Mouse (Mus musculus) left cerebral cortex, postnatal 36 days (tissue): ENCODE data around the gene 2410004P03Rik. TPM values are rescaled to one million over a fixed set of nuclear protein-coding genes. Genes with fewer than 3 reads are reported as not detected.

ENCODE experiments used
- DNase-seq, 2 experiments: peaks; one replicate each; pipeline ENCODE4 v3.0.0; 2021 to 2022; ENCODE audit warnings: low spot score in 2 of 2, mixed read lengths in 1 of 2
- intact Hi-C: fragments of 180-260 bp; cut with DNase I; formaldehyde crosslinking; loops from one replicate; pipeline ENCODE4 v1.15.1; 2025
- total RNA-seq, 2 experiments: library from RNA; stranded (reverse); gene quantifications; 2 replicates each; pipeline ENCODE4 v1.2.3; 2021

2410004P03Rik gene
- total RNA-seq, result under 1 TPM; 0.34 to 0.89 TPM

- peak; percentile 58 to 60 for DNase-seq
- intact Hi-C loops, result loop anchor here (5.0 to 10.0 kb wide), 2 partner anchors 204 to 296 kb away; no protein-coding TSS in a partner anchor
These were observed at the start of gene 2410004P03Rik for GRCm38 (mm10) chr12:17011100-17011870. Gene 2410004P03Rik (minus strand): TSS chr12:17011727.

GRCm38 (mm10) chr12:17061183-17061722 lies 49.7 kb upstream of the 2410004P03Rik start:
- intact Hi-C loops, result no loop called here
- DNase-seq, result no peak

GRCm38 (mm10) chr12:17058490-17058889 lies 47.0 kb upstream of the 2410004P03Rik start:
- DNase-seq, result no peak
- intact Hi-C loops, result no loop called here

GRCm38 (mm10) chr12:17057110-17057509 lies 45.6 kb upstream of the 2410004P03Rik start:
- intact Hi-C loops, result no loop called here
- DNase-seq, result no peak

- DNase-seq, result no peak
- intact Hi-C loops, result no loop called here
These were observed 44.2 kb upstream of the 2410004P03Rik start for GRCm38 (mm10) chr12:17055766-17056165.

GRCm38 (mm10) chr12:17054691-17055090 lies 43.2 kb upstream of the 2410004P03Rik start:
- no peak for DNase-seq
- intact Hi-C loops, result no loop called here

- no peak for DNase-seq
- intact Hi-C loops, result no loop called here
These were observed 41.1 kb upstream of the 2410004P03Rik start for GRCm38 (mm10) chr12:17052673-17053072.

- intact Hi-C loops, result no loop called here
- DNase-seq, result no peak
These were observed 39.5 kb upstream of the 2410004P03Rik start for GRCm38 (mm10) chr12:17051057-17051456.

GRCm38 (mm10) chr12:17049796-17050195 lies 38.3 kb upstream of the 2410004P03Rik start:
- intact Hi-C loops, result no loop called here
- no peak for DNase-seq

- no peak for DNase-seq
- intact Hi-C loops, result no loop called here
These were observed 37.6 kb upstream of the 2410004P03Rik start for GRCm38 (mm10) chr12:17048979-17049612.

GRCm38 (mm10) chr12:17043311-17043710 lies 31.8 kb upstream of the 2410004P03Rik start:
- intact Hi-C loops, result no loop called here
- no peak for DNase-seq

GRCm38 (mm10) chr12:17040567-17040966 lies 29.0 kb upstream of the 2410004P03Rik start:
- intact Hi-C loops, result no loop called here
- DNase-seq, result no peak

- DNase-seq, result no peak
- intact Hi-C loops, result loop anchor here (5.0 kb wide), 2 partner anchors 58 to 118 kb away; no protein-coding TSS in a partner anchor
These were observed 27.9 kb upstream of the 2410004P03Rik start for GRCm38 (mm10) chr12:17039415-17039814.

- DNase-seq, result no peak
- intact Hi-C loops, result loop anchor here (5.0 kb wide), 2 partner anchors 59 to 119 kb away; no protein-coding TSS in a partner anchor
These were observed 26.7 kb upstream of the 2410004P03Rik start for GRCm38 (mm10) chr12:17038246-17038645.

GRCm38 (mm10) chr12:17037053-17037610 lies 25.6 kb upstream of the 2410004P03Rik start:
- peak; percentile 61 to 64 for DNase-seq
- intact Hi-C loops, result loop anchor here (5.0 kb wide), 2 partner anchors 60 to 120 kb away; no protein-coding TSS in a partner anchor

- DNase-seq, result no peak
- intact Hi-C loops, result loop anchor here (5.0 kb wide), 2 partner anchors 61 to 121 kb away; no protein-coding TSS in a partner anchor
These were observed 25.0 kb upstream of the 2410004P03Rik start for GRCm38 (mm10) chr12:17036532-17036931.

GRCm38 (mm10) chr12:17035128-17035527 lies 23.6 kb upstream of the 2410004P03Rik start:
- DNase-seq, result no peak
- intact Hi-C loops, result loop anchor here (5.0 kb wide), 2 partner anchors 62 to 122 kb away; no protein-coding TSS in a partner anchor

- no peak for DNase-seq
- intact Hi-C loops, result loop anchor here (5.0 kb wide), 2 partner anchors 63 to 123 kb away; no protein-coding TSS in a partner anchor
These were observed 23.1 kb upstream of the 2410004P03Rik start for GRCm38 (mm10) chr12:17034671-17035070.

GRCm38 (mm10) chr12:17033464-17033841 lies 21.9 kb upstream of the 2410004P03Rik start:
- intact Hi-C loops, result loop anchor here (2.0 kb wide), 2 partner anchors 143 to 223 kb away; partner anchors contain the start of gene Kcnf1
- DNase-seq, result peak in 1 of 2 experiments; percentile 38
